Mouse (Mus musculus): ENCODE results near the gene Pacs2.

Gene Pacs2

DNA sequence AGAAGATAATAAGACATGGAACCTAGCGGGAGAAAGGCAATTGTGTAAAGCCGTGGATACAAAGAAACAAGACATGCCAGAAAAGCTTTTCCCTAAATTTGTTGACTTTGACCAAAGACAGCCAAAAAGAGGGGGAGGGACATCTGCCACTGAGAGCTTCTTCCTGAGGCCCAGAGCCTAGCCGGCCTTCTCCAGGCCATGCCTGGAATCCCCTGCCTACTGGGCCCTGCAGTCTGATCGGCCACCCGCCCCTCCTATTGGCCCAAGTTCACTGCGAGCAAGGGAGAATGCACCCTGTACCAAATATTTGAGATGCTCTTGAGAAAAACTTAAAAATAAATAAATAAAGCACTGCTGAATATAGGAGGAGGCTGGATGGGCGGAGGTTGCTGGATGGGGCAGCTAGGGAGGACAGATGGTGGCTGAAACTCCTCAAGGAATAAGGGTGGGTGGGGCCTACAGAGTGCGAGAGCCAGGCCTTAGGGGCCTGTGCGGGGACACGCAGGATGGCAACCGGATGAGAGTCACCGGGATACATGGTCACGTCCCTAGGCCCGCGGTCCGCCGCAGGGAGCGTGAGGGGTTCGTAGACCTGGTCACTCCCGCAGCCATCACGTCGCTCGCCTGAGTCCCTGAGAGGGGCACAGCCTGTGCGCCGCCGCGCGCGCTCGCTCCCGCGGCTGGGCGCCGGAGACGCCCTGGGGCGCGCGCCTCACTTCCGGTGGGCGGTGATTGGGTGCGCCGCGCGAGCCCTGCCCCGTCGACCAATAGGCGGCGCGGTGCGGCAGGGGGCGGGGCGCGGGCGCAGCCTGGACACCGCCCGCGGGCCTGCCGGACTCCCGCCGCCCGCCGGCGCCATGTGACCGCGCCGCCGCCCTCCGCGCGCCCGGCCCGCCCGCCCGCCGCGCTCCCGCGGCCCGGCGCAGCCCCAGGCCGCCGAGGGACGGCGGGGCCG, at the start of gene Pacs2:
TSS of gene Pacs2 (plus strand) at position 905 of the 955 bp plus-strand sequence.
- peak; percentile 77 to 88 for DNase-seq (ENCODE audit: low spot score in 2 of 2)

DNA sequence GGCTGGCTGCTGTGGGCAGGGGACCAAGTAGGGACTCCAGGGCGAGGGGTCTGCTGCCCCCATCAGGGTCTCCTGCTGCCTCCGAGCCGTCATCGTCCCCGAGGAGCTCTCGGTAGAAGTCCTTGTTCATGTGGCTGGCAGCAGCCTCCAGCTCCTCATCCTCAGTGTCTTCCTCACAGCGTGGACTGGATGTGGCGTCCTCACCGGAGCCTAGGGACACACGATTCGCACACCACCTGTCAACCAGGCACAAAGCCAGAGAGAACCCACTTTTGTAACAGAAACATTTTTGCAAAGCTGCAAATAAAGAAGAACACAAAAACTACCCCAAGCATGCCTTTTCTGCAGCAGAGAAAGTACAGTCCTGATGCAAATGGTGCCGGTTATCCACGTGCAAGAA, 48.5 kb upstream of the Pacs2 start:
- no peak for DNase-seq (ENCODE audit: low spot score in 2 of 2)

DNA sequence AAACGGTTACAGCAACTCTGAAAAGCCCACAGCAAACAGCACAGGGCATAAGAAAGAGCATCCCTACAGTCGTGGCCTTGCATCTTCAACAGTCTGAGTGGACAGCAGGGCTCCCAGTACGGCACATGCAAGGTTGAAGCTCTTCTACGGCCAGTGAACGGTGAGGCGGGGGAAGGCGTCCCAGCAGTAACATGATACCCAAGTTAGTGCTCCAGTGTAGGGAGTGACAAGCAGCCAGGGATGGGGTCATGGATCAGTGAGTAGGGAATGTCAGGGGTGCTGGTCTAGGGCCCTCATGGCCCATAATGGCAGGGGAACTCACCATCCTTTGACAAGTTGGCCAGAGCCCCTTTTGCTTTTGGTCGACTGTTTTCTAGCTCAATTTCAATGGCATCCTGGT, 45.4 kb upstream of the Pacs2 start:
- DNase-seq (ENCODE audit: low spot score in 2 of 2), result no peak

DNA sequence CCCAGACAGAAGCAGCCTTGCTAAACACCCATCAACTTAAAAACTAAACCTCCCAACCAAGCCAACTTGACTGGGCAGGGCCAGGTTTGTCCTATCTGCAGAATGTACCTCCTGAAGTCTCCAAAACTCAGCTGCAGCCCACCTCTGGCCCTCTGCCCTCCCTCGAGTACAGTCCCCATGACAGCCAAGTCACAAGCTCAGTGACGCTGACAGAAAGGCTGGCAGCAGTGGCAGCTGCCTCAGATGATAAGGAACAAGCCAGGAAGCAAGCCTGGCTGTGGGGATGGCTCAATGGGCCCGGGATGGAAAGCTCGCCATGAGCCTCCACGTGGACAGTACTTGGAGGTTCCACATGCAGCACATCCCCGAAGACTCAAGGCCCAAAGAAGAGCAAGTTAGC, 44.7 kb upstream of the Pacs2 start:
- no peak for DNase-seq (ENCODE audit: low spot score in 2 of 2)

DNA sequence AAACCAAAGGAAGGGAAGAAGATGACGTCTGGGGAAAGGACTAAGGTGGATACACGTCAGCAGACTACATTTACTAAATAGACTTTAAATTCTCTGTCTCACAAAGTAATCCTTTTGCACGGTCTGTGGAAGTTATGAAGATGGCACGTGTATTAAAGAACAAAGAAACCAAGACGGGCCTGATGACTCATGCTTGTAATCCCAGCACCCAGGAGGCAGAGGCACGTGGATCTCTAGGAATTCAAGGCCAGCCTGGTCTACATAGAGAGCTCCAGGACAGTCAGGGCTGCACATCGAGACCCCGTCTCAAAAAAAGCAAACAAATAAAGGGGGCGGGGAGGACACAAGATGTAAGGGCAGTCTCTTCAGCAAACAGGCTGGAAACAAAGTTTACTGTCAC, 39.6 kb upstream of the Pacs2 start:
- no peak for DNase-seq (ENCODE audit: low spot score in 2 of 2)

DNA sequence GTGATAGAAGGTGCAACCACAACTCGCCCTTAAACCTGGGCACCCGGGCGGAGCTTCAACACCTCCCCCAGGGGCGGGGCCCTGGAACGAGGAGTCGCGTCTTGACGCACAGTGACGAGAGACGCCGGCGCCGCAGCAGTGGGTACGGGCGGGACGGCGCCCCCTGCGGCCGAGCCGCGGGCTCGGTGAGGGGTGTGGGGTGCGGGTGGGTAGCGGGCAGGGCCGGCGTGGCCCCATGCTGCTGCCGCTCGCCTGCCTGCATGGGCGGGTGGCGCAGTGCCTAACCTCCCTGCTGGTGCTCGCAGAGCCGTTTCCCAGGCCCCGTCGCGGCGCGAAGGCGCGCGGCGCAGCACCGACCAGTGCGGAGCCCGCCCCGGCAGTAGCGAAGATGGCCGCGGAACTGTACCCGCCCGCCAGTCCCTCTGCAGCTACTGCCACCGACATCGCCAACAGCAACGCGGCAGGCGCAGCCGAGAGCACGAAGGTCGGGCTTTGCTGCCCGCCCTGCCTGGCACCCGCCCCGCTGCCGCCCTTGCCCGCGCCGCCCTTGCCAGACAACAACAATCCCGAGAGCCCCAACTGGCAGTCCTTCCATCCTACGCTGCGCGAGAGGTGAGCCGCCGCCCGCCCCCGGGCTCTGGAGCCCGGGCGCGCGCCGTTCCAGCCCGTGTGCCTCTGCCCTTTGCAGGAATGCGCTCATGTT, 37.8 kb upstream of the Pacs2 start, which contains the start of gene Btbd6:
TSS of gene Btbd6 (plus strand) at position 112 of the 703 bp plus-strand sequence.
- peak; percentile 72 to 84 for DNase-seq (ENCODE audit: low spot score in 2 of 2)

DNA sequence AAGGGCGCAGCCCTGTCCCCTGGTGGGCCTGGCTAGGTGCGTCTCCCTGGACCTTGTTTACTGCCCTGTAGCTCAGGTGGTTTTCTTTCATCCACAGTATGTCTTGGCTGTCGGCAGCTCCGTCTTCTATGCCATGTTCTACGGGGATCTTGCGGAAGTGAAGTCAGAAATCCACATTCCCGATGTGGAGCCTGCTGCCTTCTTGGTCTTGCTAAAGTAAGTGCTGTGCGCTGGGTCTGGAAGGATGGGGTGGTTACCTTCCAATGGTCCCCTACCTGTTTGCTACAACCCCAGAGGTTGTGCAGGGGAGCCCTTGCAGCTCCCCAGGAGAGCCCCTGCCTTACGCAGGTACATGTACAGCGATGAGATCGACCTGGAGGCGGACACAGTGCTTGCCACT, 37.2 kb upstream of the Pacs2 start:
- no peak for DNase-seq (ENCODE audit: low spot score in 2 of 2)

DNA sequence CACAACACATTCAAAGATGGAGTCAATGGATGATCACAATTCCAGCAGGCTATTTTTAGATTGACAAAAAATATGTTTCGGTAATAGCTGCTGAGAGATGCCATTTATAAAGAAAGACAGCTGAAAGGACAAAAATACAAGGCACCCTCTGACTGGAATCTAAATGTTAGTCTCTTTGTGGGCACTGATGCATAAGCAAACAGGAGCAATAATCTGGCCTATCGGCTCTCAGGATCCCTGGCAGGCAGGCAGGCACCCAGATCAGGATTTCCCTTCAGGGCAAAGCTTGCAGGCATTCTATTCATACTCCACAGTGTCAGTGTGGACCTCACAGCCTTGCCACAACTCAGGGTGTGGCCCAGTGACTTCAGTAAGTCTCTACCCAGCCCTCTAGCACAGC, 32.3 kb upstream of the Pacs2 start:
- DNase-seq (ENCODE audit: low spot score in 2 of 2), result no peak

DNA sequence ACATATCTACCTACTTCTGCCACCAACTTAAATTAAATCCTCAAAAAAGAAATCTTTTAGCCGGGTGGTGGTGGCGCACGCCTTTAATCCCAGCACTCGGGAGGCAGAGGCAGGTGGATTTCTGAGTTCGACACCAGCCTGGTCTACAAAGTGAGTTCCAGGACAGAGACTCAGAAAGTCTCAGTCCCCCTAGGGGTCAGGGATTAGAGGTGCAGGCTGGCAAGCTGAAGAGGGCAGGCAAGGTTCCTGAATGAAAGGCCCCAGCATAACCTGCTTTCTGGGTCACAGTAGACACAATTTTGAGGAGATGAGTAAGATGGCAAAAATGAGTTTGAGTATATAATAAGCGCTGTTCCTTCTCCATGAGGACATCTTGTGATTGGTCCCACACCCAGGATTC, 29.0 kb upstream of the Pacs2 start:
- no peak for DNase-seq (ENCODE audit: low spot score in 2 of 2)

DNA sequence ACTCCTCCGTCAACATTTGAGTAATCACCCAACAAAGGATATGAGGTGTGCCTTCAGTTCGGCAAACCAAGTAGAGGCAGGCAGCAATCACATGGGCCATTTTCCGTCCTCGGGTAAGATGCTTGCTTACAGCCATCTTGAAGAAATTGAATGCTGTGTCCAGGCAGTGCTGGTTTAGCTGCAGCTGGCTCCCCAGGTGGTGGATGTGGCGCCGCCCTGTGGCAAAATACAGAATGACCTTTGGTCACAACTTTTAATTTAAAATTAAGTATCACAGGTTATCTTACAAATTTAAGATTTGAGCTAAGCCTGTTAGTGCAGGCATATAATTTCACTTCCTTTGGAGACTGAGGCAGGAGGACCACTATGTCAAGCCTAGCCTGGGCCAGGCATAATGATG, 26.4 kb upstream of the Pacs2 start:
- no peak for DNase-seq (ENCODE audit: low spot score in 2 of 2)

DNA sequence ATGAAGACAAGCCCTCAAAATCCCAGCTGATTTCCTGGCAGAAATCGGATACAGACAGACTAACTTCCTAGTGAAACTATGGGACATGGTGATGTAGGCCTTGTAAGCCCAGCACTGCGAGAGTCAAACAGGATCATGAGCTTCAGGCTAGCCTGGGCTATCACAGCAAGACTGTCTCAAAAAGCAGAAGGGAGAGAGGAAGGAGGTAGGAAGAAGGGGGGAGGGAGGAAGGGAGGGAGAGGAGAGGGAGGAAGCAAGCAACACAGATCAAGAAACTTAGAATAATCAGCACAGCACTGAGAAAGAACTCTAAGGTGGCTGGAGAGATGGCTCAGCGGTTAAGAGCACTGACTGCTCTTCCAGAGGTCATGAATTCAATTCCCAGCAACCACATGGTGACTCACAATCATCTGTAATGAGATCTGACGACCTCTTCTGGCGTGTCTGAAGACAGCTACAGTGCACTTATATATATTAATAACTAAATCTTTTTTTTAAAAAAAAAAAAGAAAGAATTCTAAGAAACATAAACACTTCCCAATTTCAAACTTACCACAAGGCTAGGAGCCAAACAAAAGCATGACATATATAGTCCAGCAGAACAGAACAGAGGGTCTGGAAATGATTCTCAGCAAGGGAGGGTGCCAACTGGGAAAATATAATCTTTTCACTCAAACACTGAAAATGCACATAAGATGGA, 23.5 kb upstream of the Pacs2 start:
- no peak for DNase-seq (ENCODE audit: low spot score in 2 of 2)

DNA sequence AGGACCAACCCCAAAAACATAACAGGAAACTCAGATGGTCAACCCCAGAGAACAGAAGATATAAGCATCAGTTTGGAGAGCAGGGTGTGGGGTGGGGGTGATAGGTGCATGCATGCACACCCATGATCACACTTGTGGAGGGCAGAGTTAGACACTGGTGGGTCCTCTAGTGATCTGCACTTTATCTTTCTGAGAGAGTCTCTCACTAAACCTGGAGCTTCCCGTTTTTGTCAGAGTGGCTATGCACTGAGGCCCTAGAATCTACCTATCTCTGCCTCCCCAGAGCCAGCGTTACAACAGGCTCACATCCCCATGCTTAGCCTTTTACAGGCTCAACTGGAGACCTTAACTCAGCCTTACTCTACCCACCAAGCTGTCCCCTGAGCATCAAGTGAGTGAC, 22.9 kb upstream of the Pacs2 start:
- no peak for DNase-seq (ENCODE audit: low spot score in 2 of 2)

DNA sequence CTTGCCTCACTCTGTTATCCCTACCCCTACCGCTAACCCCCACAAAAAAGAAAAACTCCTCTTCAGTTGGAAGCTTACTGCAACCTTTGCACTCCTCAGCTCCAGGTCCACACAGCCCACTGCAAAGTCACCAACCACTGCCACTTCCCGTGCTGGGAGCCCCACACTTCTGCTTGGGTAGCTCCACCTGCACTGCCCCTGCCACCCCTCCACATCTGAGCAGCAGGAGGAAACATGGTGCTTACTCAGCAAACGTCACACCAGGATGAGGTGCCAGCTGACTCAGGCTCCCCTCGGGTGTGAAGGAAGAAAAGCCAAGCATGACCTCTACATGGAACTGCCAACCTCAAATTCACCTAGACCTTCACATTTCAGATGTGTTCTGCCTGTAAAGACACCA, 20.2 kb upstream of the Pacs2 start:
- DNase-seq (ENCODE audit: low spot score in 2 of 2), result no peak

DNA sequence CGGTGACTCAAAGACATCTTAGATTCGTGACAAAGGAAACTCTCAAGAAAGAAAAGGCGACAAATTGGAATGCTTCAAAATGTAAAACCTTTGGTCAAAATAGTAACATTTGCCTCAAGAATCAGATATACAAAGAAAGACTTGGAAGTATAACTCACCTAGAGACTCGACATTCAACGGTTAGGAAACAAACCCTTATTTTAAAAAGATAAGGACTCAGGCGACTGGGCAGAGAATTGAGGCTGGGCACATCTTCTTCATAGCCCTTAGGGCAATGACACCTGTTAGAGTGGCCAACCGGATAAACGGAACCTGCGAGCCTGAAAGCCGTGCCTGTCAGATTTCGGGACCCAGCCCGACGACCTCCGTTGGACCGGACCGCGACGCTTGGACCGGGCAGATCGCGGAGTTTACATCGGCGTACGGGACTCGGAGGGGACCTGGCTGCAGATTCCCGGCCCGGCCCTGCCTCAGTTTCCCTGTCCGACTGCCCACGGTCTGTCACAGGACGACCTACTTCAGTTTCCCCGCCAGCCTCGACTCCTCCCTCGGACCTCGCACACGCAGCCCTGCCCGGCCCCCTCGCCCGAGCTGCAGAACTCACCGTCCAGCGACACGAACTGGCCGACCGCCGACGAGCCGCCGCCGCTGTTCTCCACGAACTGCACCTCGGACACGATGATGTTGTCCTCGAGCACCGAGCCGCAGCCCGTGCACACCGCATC, 14.6 kb upstream of the Pacs2 start:
- no peak for DNase-seq (ENCODE audit: low spot score in 2 of 2)

DNA sequence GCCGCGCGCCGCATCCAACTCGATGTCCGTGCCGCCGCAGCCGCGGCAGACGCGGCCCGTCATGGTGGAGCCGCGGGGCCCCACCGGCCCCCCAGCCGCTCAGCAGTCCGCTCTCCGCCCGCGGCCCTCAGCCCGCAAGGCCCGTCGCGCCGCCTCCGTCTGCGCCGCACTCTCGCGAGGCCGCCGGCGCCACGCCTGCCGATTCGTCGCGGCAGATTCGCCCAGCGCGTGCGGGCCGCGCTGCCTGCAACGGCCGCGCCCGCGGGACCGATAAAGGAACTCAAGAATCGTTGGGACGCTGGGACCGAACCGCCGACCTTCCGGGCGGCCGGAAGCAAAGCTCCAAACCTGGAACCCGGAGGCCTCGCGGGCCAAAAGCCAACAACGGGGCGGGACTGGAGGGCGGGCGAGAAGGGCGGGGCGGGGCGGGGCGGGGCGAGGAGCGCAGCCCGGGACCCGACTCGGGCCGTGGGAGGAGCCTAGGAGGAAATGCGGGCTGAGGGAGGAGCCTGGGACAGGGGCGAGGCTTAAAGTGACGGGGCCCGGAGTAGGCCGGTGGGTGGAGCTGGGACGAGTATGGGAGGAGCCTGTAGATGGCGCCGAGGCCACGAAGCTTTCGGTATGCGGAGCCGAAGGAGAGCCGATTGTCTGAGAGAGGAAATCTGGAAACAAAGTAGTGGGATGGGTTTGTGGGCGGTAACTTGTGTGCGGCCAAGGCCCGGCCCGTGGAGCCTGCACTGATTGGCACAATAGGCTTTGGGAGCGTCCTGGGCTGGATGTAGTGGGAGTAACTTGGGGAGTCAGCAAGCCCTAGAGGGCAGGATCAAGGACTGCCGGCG, 13.8 kb upstream of the Pacs2 start, which contains the start of gene Brf1:
TSS of gene Brf1 (minus strand) at position 411 of the 839 bp plus-strand sequence.
- DNase-seq (ENCODE audit: low spot score in 2 of 2), result peak; percentile 82 to 89

DNA sequence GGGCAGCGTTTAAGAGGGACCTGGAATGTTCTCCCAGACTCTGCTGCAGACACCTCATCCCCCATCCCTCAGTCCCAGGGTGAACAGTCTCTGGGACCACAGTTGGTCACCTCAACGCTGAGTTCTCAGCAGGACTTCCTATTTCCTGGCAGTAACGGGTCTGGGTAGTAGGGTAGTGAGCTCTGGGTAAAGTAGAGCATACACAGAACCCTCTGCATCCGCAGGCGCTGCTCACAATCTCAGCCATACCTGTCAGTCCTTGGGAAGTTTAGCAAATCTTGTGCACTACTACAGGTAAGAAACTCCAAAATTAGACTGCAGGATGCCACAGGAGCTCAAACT, 13.2 kb upstream of the Pacs2 start:
- DNase-seq (ENCODE audit: low spot score in 2 of 2), result no peak

DNA sequence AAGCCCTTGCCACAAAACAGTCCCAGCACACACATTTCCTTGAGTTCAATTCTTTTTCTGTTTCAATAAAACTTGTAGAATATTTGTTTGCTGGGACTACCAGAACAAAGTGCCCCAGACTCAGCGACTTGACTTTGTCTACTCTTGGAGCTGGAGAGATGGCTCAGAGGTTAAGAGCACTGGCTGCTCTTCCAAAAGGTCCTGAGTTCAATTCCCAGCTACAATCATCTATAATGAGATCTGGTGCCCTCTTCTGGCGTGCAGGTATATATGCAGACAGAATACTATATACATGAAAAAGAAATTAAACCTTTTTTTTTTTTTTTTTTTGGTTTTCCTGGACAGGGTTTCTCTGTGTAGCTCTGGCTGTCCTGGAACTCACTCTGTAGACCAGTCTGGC, 11.6 kb upstream of the Pacs2 start:
- DNase-seq (ENCODE audit: low spot score in 2 of 2), result no peak

DNA sequence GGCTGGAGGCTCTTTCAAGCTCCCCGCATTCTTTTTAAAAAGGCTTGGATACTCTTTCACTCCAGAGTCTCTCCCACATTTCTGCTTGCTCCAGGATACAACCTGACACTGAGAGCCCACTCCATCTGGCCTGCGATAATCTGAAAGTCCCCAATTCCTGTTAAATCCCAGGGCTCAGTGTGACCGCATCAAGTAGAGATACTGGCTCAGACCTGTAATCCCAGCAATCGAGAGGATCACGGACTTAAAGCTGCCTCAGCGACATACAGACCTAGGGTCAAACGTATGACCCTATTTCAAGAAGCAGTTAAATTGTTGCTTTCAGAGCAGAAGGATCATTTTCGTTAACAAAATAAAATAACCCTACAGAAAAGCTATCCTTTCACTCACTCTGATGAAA, 10.3 kb upstream of the Pacs2 start:
- DNase-seq (ENCODE audit: low spot score in 2 of 2), result no peak

DNA sequence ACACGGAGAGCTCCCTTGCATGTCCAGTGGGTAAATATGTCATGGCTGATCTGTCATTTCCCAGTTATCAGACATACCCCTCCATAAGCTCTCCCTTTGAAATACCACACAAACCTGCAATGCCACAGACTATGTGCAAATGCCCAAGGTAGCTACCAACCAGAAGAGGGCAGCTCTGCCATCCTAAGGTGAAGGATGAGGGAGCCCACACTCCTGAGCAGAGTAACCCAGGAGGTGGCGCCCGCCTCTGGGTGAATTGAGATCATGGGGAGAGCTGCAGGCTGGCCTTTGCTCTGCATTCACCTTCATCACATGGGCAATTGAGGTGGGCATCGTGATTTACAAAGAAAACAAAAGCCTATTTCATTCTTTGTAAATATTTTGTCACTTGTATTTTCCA, 9.3 kb upstream of the Pacs2 start:
- DNase-seq (ENCODE audit: low spot score in 2 of 2), result peak; percentile 40 to 58

DNA sequence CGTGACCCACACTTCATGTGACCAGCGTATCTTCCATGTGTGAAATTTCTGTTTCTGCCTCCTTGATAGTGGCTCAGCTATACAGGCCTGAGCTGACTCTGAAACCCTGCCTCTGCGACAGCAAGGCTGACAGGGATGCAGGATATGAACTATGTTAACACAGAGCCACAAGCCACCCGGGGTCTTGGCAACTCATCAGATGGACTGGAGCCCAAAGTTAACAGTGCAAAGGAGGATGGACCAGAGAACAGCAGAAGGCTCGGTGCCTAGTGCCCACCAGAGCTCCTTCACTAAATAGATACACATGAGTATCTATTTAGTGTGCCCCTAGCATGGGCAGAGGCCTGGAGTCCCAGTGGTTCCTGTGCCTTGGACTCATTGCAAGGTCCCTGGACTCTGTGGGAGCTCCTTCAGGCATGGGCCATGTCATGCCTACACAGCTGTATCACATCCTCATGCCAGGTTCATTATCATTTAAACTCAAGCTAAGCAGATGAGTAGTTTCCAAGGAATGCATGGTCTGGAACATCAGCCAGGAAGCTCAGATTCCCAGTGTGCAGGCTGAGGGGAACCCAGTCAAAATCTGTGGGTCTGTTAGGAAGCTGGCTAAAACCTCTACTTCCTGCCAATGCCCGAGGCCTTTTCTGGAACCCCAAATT, 2.5 kb upstream of the Pacs2 start:
- DNase-seq (ENCODE audit: low spot score in 2 of 2), result no peak
